Mouse (Mus musculus) small intestine, adult 2 months (tissue): ENCODE measurements around the gene Acad8.

Experiments used
- CTCF ChIP-seq: fragments of 200-500 bp; IDR thresholded peaks from 2 replicates; pipeline ENCODE4 v1.5.1; 2012; ENCODE audit warnings: low read depth, mild to moderate bottlenecking, control low read depth, inconsistent platforms, low read length, moderate library complexity, mixed read lengths; ENCODE audit not compliant: insufficient replicate concordance, insufficient read length; ENCODE audit errors: extremely low read depth
- POLR2A ChIP-seq: fragments of 200-500 bp; IDR thresholded peaks from 2 replicates; pipeline ENCODE4 v1.6.1; 2012; ENCODE audit warnings: low read depth, mild to moderate bottlenecking, control low read depth, inconsistent platforms, low read length, moderate library complexity

DNA sequence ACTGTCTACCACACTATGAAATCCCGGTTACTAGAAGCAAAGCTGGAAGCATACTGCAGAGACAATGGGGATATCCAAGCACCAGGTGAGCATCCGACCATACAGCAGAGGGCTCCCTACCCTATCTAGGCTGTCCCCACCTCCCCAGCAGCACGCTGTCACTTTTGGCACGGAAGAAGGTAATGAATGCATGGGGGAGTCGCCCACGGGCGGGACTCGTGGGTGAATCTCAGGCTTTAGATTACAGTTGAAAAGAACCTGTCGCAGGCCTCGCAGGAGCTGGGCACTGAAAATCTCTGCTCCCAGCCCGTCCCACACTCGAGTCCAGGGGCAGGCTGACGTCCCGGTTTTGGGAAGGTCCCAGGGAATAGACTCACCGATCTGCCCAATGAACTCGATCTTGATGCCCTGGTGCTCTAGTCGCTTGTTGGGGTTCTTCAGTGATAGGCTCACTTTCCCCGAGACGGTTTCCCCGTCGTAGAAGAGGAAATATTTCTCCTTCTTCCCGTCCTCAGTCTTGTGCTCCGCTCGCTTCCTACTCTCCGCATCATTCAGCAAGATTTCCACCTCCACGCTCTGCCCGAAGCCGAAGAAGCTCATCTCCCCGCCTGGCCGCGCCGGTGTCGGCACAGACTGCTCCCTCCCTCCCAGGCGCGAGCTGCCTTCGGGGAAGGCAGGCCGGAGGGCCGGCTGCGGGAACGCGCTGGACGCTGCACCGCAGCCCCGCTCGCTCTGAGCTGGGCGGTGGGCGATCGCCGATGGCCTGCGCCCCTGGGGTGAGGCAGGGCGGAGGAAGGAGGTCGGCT lies 29.9 kb upstream of the Acad8 start:
- TF ChIP-seq POLR2A (no peak; the same call in 1 of the 2 replicates), CTCF (peak; percentile 40; the same call in 1 of the 2 replicates)
